Mouse (Mus musculus): Measurements from ENCODE around the gene Saal1. TPM values are rescaled to one million over a fixed set of nuclear protein-coding genes. Genes with fewer than 3 reads are reported as not detected.

The Saal1 gene
- polyA plus RNA-seq, 1 experiment from 2014 or later: 17.8 TPM

GRCm38 (mm10) chr7:46734983-46735382 lies 24.5 kb upstream of the Saal1 start:
- no peak for ATAC-seq (replicated peaks; ENCODE audit: insufficient number of reproducible peaks, low FRiP score, low TSS enrichment)
- no peak overlapping the region for H3K9ac ChIP-seq (ENCODE audit: low read depth, low read length)
- H3K27me3 ChIP-seq (ENCODE audit: control insufficient read depth, insufficient read depth, low read length): no peaks in the 10 kb centered on the region
- no peaks in the 10 kb centered on the region for H3K4me1 ChIP-seq (ENCODE audit: control insufficient read depth, insufficient read depth, low read length)
- no peak overlapping the region for H3K27ac ChIP-seq (ENCODE audit: low read depth, low read length)
- no peak overlapping the region for H3K4me3 ChIP-seq (ENCODE audit: low read depth, low read length)
- WGBS (ENCODE audit: insufficient replicate concordance): 63% methylated on average over 2 of the region's 2 CpGs
- H3K4me2 ChIP-seq: no peak overlapping the region
- H3K36me3 ChIP-seq (ENCODE audit: control insufficient read depth, insufficient read depth, low read length): no peaks in the 10 kb centered on the region
- H3K9me3 ChIP-seq (replicated peaks; ENCODE audit: control insufficient read depth, low read length): no peaks in the 10 kb centered on the region

GRCm38 (mm10) chr7:46732458-46732857 lies 22.0 kb upstream of the Saal1 start, which contains the start of gene Saa4:
Saa4 (minus strand) TSS chr7:46732603.
- WGBS (ENCODE audit: insufficient replicate concordance): 78% methylated on average over 4 of the region's 4 CpGs
- Histone ChIP-seq H3K9me3 (replicated peaks; ENCODE audit: control insufficient read depth, low read length) (no peaks in the 10 kb centered on the region), H3K4me2 (no peak within 1 kb of the TSS), H3K4me3 (ENCODE audit: low read depth, low read length) (no peak within 1 kb of the TSS), H3K27me3 (ENCODE audit: control insufficient read depth, insufficient read depth, low read length) (no peaks in the 10 kb centered on the region), H3K9ac (ENCODE audit: low read depth, low read length) (no peak within 1 kb of the TSS), H3K36me3 (ENCODE audit: control insufficient read depth, insufficient read depth, low read length) (no peaks in the 10 kb centered on the region), H3K27ac (ENCODE audit: low read depth, low read length) (no peak within 1 kb of the TSS), H3K4me1 (ENCODE audit: control insufficient read depth, insufficient read depth, low read length) (no peaks in the 10 kb centered on the region)
- no peak for ATAC-seq (replicated peaks; ENCODE audit: insufficient number of reproducible peaks, low FRiP score, low TSS enrichment)

- ATAC-seq (replicated peaks; ENCODE audit: insufficient number of reproducible peaks, low FRiP score, low TSS enrichment): no peak
- Histone ChIP-seq H3K4me2 (no peak overlapping the region), H3K4me1 (ENCODE audit: control insufficient read depth, insufficient read depth, low read length) (no peaks in the 10 kb centered on the region), H3K36me3 (ENCODE audit: control insufficient read depth, insufficient read depth, low read length) (no peaks in the 10 kb centered on the region), H3K9ac (ENCODE audit: low read depth, low read length) (no peak overlapping the region), H3K9me3 (replicated peaks; ENCODE audit: control insufficient read depth, low read length) (no peaks in the 10 kb centered on the region), H3K27ac (ENCODE audit: low read depth, low read length) (no peak overlapping the region), H3K27me3 (ENCODE audit: control insufficient read depth, insufficient read depth, low read length) (no peaks in the 10 kb centered on the region), H3K4me3 (ENCODE audit: low read depth, low read length) (no peak overlapping the region)
- WGBS (ENCODE audit: insufficient replicate concordance): 67% methylated on average over 1 of the region's 1 CpGs
Measured at GRCm38 (mm10) chr7:46727584-46727983, 17.1 kb upstream of the Saal1 start.

GRCm38 (mm10) chr7:46724396-46724795 lies 13.9 kb upstream of the Saal1 start:
- Histone ChIP-seq H3K4me2 (no peak overlapping the region), H3K36me3 (ENCODE audit: control insufficient read depth, insufficient read depth, low read length) (no peaks in the 10 kb centered on the region), H3K27me3 (ENCODE audit: control insufficient read depth, insufficient read depth, low read length) (peaks cover 6% of the 10 kb centered on the region; the same call in 1 of the 2 replicates), H3K9me3 (replicated peaks; ENCODE audit: control insufficient read depth, low read length) (no peaks in the 10 kb centered on the region), H3K27ac (ENCODE audit: low read depth, low read length) (no peak overlapping the region), H3K4me1 (ENCODE audit: control insufficient read depth, insufficient read depth, low read length) (no peaks in the 10 kb centered on the region), H3K9ac (ENCODE audit: low read depth, low read length) (no peak overlapping the region), H3K4me3 (ENCODE audit: low read depth, low read length) (no peak overlapping the region)
- no peak for ATAC-seq (replicated peaks; ENCODE audit: insufficient number of reproducible peaks, low FRiP score, low TSS enrichment)
- 82% methylated on average over 5 of the region's 5 CpGs for WGBS (ENCODE audit: insufficient replicate concordance)

- no peak overlapping the region for H3K27ac ChIP-seq (ENCODE audit: low read depth, low read length)
- no peaks in the 10 kb centered on the region for H3K4me1 ChIP-seq (ENCODE audit: control insufficient read depth, insufficient read depth, low read length)
- no peaks in the 10 kb centered on the region for H3K9me3 ChIP-seq (replicated peaks; ENCODE audit: control insufficient read depth, low read length)
- ATAC-seq (replicated peaks; ENCODE audit: insufficient number of reproducible peaks, low FRiP score, low TSS enrichment): no peak
- no peaks in the 10 kb centered on the region for H3K36me3 ChIP-seq (ENCODE audit: control insufficient read depth, insufficient read depth, low read length)
- no peak overlapping the region for H3K4me2 ChIP-seq
- H3K9ac ChIP-seq (ENCODE audit: low read depth, low read length): no peak overlapping the region
- 77% methylated on average over 3 of the region's 3 CpGs for WGBS (ENCODE audit: insufficient replicate concordance)
- no peak overlapping the region for H3K4me3 ChIP-seq (ENCODE audit: low read depth, low read length)
- H3K27me3 ChIP-seq (ENCODE audit: control insufficient read depth, insufficient read depth, low read length): peaks cover 6% of the 10 kb centered on the region; the same call in 1 of the 2 replicates
Measured at GRCm38 (mm10) chr7:46723849-46724248, 13.4 kb upstream of the Saal1 start.

- no peak overlapping the region for H3K9ac ChIP-seq (ENCODE audit: low read depth, low read length)
- no peaks in the 10 kb centered on the region for H3K36me3 ChIP-seq (ENCODE audit: control insufficient read depth, insufficient read depth, low read length)
- no peak overlapping the region for H3K27ac ChIP-seq (ENCODE audit: low read depth, low read length)
- no peak overlapping the region for H3K4me3 ChIP-seq (ENCODE audit: low read depth, low read length)
- no peak overlapping the region for H3K4me2 ChIP-seq
- ATAC-seq (replicated peaks; ENCODE audit: insufficient number of reproducible peaks, low FRiP score, low TSS enrichment): no peak
- no peaks in the 10 kb centered on the region for H3K4me1 ChIP-seq (ENCODE audit: control insufficient read depth, insufficient read depth, low read length)
- WGBS (ENCODE audit: insufficient replicate concordance): 90% methylated on average over 6 of the region's 6 CpGs
- H3K9me3 ChIP-seq (replicated peaks; ENCODE audit: control insufficient read depth, low read length): no peaks in the 10 kb centered on the region
- peaks cover 6% of the 10 kb centered on the region; the same call in 1 of the 2 replicates for H3K27me3 ChIP-seq (ENCODE audit: control insufficient read depth, insufficient read depth, low read length)
Measured at GRCm38 (mm10) chr7:46723354-46723753, 12.9 kb upstream of the Saal1 start.

GRCm38 (mm10) chr7:46720460-46720859 lies 10.0 kb upstream of the Saal1 start:
- no peaks in the 10 kb centered on the region for H3K9me3 ChIP-seq (replicated peaks; ENCODE audit: control insufficient read depth, low read length)
- no peaks in the 10 kb centered on the region for H3K36me3 ChIP-seq (ENCODE audit: control insufficient read depth, insufficient read depth, low read length)
- H3K27ac ChIP-seq (ENCODE audit: low read depth, low read length): no peak overlapping the region
- H3K4me3 ChIP-seq (ENCODE audit: low read depth, low read length): no peak overlapping the region
- peaks cover 6% of the 10 kb centered on the region; the same call in 1 of the 2 replicates for H3K27me3 ChIP-seq (ENCODE audit: control insufficient read depth, insufficient read depth, low read length)
- WGBS (ENCODE audit: insufficient replicate concordance): 69% methylated on average over 9 of the region's 9 CpGs
- ATAC-seq (replicated peaks; ENCODE audit: insufficient number of reproducible peaks, low FRiP score, low TSS enrichment): no peak
- H3K9ac ChIP-seq (ENCODE audit: low read depth, low read length): no peak overlapping the region
- no peaks in the 10 kb centered on the region for H3K4me1 ChIP-seq (ENCODE audit: control insufficient read depth, insufficient read depth, low read length)
- no peak overlapping the region for H3K4me2 ChIP-seq

- Histone ChIP-seq H3K4me3 (ENCODE audit: low read depth, low read length) (no peak overlapping the region), H3K4me1 (ENCODE audit: control insufficient read depth, insufficient read depth, low read length) (no peaks in the 10 kb centered on the region), H3K36me3 (ENCODE audit: control insufficient read depth, insufficient read depth, low read length) (no peaks in the 10 kb centered on the region), H3K27ac (ENCODE audit: low read depth, low read length) (no peak overlapping the region), H3K4me2 (no peak overlapping the region), H3K9me3 (replicated peaks; ENCODE audit: control insufficient read depth, low read length) (no peaks in the 10 kb centered on the region), H3K27me3 (ENCODE audit: control insufficient read depth, insufficient read depth, low read length) (peaks cover 6% of the 10 kb centered on the region; the same call in 1 of the 2 replicates), H3K9ac (ENCODE audit: low read depth, low read length) (no peak overlapping the region)
- ATAC-seq (replicated peaks; ENCODE audit: insufficient number of reproducible peaks, low FRiP score, low TSS enrichment): no peak
- WGBS (ENCODE audit: insufficient replicate concordance): 69% methylated on average over 7 of the region's 7 CpGs
Measured at GRCm38 (mm10) chr7:46719526-46719925, 9.0 kb upstream of the Saal1 start.

- 70% methylated on average over 7 of the region's 7 CpGs for WGBS (ENCODE audit: insufficient replicate concordance)
- ATAC-seq (replicated peaks; ENCODE audit: insufficient number of reproducible peaks, low FRiP score, low TSS enrichment): no peak
Measured at GRCm38 (mm10) chr7:46718591-46719270, 8.3 kb upstream of the Saal1 start.

More at GRCm38 (mm10) chr7:46718591-46719270, 8.3 kb upstream of the Saal1 start:
- no peaks in the 10 kb centered on the region for H3K36me3 ChIP-seq (ENCODE audit: control insufficient read depth, insufficient read depth, low read length)
- H3K4me3 ChIP-seq (ENCODE audit: low read depth, low read length): no peak overlapping the region
- H3K27me3 ChIP-seq (ENCODE audit: control insufficient read depth, insufficient read depth, low read length): peaks cover 6% of the 10 kb centered on the region; the same call in 1 of the 2 replicates
- no peaks in the 10 kb centered on the region for H3K9me3 ChIP-seq (replicated peaks; ENCODE audit: control insufficient read depth, low read length)
- H3K4me2 ChIP-seq: no peak overlapping the region
- H3K27ac ChIP-seq (ENCODE audit: low read depth, low read length): no peak overlapping the region
- no peaks in the 10 kb centered on the region for H3K4me1 ChIP-seq (ENCODE audit: control insufficient read depth, insufficient read depth, low read length)
- no peak overlapping the region for H3K9ac ChIP-seq (ENCODE audit: low read depth, low read length)
